Mouse (Mus musculus): ENCODE data around the gene Fas. TPM values are rescaled to one million over a fixed set of nuclear protein-coding genes. Genes with fewer than 3 reads are reported as not detected.

Fas gene
- polyA plus RNA-seq, 1 experiment from 2014 or later, result 2.6 TPM

GRCm38 (mm10) chr19:34300430-34300829 lies 10.0 kb downstream of the Fas start:
- Histone ChIP-seq H3K9ac (no peak overlapping the region), H3K4me1 (peaks cover 13% of the 10 kb centered on the region), H3K4me2 (no peak overlapping the region), H3K9me3 (no peaks in the 10 kb centered on the region), H3K27ac (replicated peaks) (no peak overlapping the region), H3K36me3 (no peaks in the 10 kb centered on the region), H3K4me3 (no peak overlapping the region), H3K27me3 (replicated peaks) (no peaks in the 10 kb centered on the region; the same call in 1 of the 2 replicates)
- WGBS, result 76% methylated on average over 2 of the region's 2 CpGs
- ATAC-seq (ENCODE audit: extremely low read depth, insufficient number of reproducible peaks, low FRiP score, low TSS enrichment), result no peak

- Histone ChIP-seq H3K9me3 (no peaks in the 10 kb centered on the region), H3K27ac (replicated peaks) (no peak overlapping the region), H3K27me3 (replicated peaks) (no peaks in the 10 kb centered on the region), H3K4me3 (no peak overlapping the region), H3K4me2 (no peak overlapping the region), H3K9ac (no peak overlapping the region), H3K4me1 (peaks cover under 1% of the 10 kb centered on the region), H3K36me3 (no peaks in the 10 kb centered on the region)
- no peak for ATAC-seq (ENCODE audit: extremely low read depth, insufficient number of reproducible peaks, low FRiP score, low TSS enrichment)
These were observed 14.5 kb downstream of the Fas start for GRCm38 (mm10) chr19:34304917-34305316.

- WGBS, result 73% methylated on average over 6 of the region's 6 CpGs
- Histone ChIP-seq H3K9me3 (no peaks in the 10 kb centered on the region), H3K4me2 (no peak overlapping the region), H3K27me3 (replicated peaks) (no peaks in the 10 kb centered on the region), H3K27ac (replicated peaks) (no peak overlapping the region), H3K4me1 (no peaks in the 10 kb centered on the region), H3K9ac (no peak overlapping the region), H3K36me3 (no peaks in the 10 kb centered on the region), H3K4me3 (no peak overlapping the region)
- ATAC-seq (ENCODE audit: extremely low read depth, insufficient number of reproducible peaks, low FRiP score, low TSS enrichment), result no peak
These were observed 16.3 kb downstream of the Fas start for GRCm38 (mm10) chr19:34306794-34307193.

- no peak for ATAC-seq (ENCODE audit: extremely low read depth, insufficient number of reproducible peaks, low FRiP score, low TSS enrichment)
- no peak overlapping the region for H3K4me3 ChIP-seq
- H3K9ac ChIP-seq, result no peak overlapping the region
- no peak overlapping the region for H3K4me2 ChIP-seq
- H3K9me3 ChIP-seq, result no peaks in the 10 kb centered on the region
- no peaks in the 10 kb centered on the region for H3K4me1 ChIP-seq
- no peaks in the 10 kb centered on the region for H3K36me3 ChIP-seq
- 60% methylated on average over 5 of the region's 5 CpGs for WGBS
- H3K27ac ChIP-seq (replicated peaks), result no peak overlapping the region
- H3K27me3 ChIP-seq (replicated peaks), result no peaks in the 10 kb centered on the region; the same call in 1 of the 2 replicates
These were observed 21.8 kb downstream of the Fas start for GRCm38 (mm10) chr19:34312151-34312728.

- WGBS, result 47% methylated on average over 3 of the region's 3 CpGs
- H3K9me3 ChIP-seq, result no peaks in the 10 kb centered on the region
- no peak overlapping the region for H3K4me2 ChIP-seq
- H3K36me3 ChIP-seq, result no peaks in the 10 kb centered on the region
- no peaks in the 10 kb centered on the region for H3K4me1 ChIP-seq
- H3K27me3 ChIP-seq (replicated peaks), result peaks cover 5% of the 10 kb centered on the region; the same call in 1 of the 2 replicates
- no peak for ATAC-seq (ENCODE audit: extremely low read depth, insufficient number of reproducible peaks, low FRiP score, low TSS enrichment)
- no peak overlapping the region for H3K9ac ChIP-seq
- H3K4me3 ChIP-seq, result no peak overlapping the region
- H3K27ac ChIP-seq (replicated peaks), result no peak overlapping the region
These were observed 37.6 kb downstream of the Fas start for GRCm38 (mm10) chr19:34328051-34328450.

GRCm38 (mm10) chr19:34334300-34334699 lies 43.8 kb downstream of the Fas start:
- Histone ChIP-seq H3K27ac (replicated peaks) (no peak overlapping the region), H3K4me3 (no peak overlapping the region), H3K9me3 (no peaks in the 10 kb centered on the region), H3K27me3 (replicated peaks) (peaks cover 5% of the 10 kb centered on the region; the same call in 1 of the 2 replicates), H3K4me1 (no peaks in the 10 kb centered on the region), H3K36me3 (no peaks in the 10 kb centered on the region), H3K9ac (no peak overlapping the region), H3K4me2 (no peak overlapping the region)
- no peak for ATAC-seq (ENCODE audit: extremely low read depth, insufficient number of reproducible peaks, low FRiP score, low TSS enrichment)
- 2% methylated on average over 2 of the region's 2 CpGs for WGBS

GRCm38 (mm10) chr19:34344702-34345101 lies 54.2 kb downstream of the Fas start:
- H3K4me2 ChIP-seq, result no peak overlapping the region
- no peak overlapping the region for H3K27ac ChIP-seq (replicated peaks)
- 76% methylated on average over 2 of the region's 2 CpGs for WGBS
- H3K9ac ChIP-seq, result no peak overlapping the region
- H3K4me1 ChIP-seq, result peaks cover 19% of the 10 kb centered on the region
- no peaks in the 10 kb centered on the region for H3K27me3 ChIP-seq (replicated peaks)
- no peak for ATAC-seq (ENCODE audit: extremely low read depth, insufficient number of reproducible peaks, low FRiP score, low TSS enrichment)
- no peaks in the 10 kb centered on the region for H3K9me3 ChIP-seq
- H3K4me3 ChIP-seq, result no peak overlapping the region
- no peaks in the 10 kb centered on the region for H3K36me3 ChIP-seq

- Histone ChIP-seq H3K27me3 (replicated peaks) (no peaks in the 10 kb centered on the region), H3K27ac (replicated peaks) (peak overlapping the region; percentile 37), H3K9ac (no peak overlapping the region), H3K9me3 (no peaks in the 10 kb centered on the region), H3K36me3 (no peaks in the 10 kb centered on the region), H3K4me3 (no peak overlapping the region), H3K4me1 (peaks cover 19% of the 10 kb centered on the region), H3K4me2 (peak overlapping the region; percentile 2; the same call in 1 of the 2 replicates)
- 45% methylated on average over 8 of the region's 8 CpGs for WGBS
- ATAC-seq (ENCODE audit: extremely low read depth, insufficient number of reproducible peaks, low FRiP score, low TSS enrichment), result no peak
These were observed 55.3 kb downstream of the Fas start for GRCm38 (mm10) chr19:34345616-34346267.

GRCm38 (mm10) chr19:34353291-34353805 lies 62.9 kb downstream of the Fas start:
- Histone ChIP-seq H3K36me3 (no peaks in the 10 kb centered on the region), H3K9ac (no peak overlapping the region), H3K27ac (replicated peaks) (no peak overlapping the region), H3K9me3 (no peaks in the 10 kb centered on the region), H3K4me3 (no peak overlapping the region), H3K27me3 (replicated peaks) (no peaks in the 10 kb centered on the region), H3K4me1 (no peaks in the 10 kb centered on the region), H3K4me2 (no peak overlapping the region)
- whole genome bisulfite sequencing, result 42% methylated on average over 3 of the region's 3 CpGs
- ATAC-seq (ENCODE audit: extremely low read depth, insufficient number of reproducible peaks, low FRiP score, low TSS enrichment), result no peak

- H3K36me3 ChIP-seq, result no peaks in the 10 kb centered on the region
- ATAC-seq (ENCODE audit: extremely low read depth, insufficient number of reproducible peaks, low FRiP score, low TSS enrichment), result no peak
- H3K27ac ChIP-seq (replicated peaks), result no peak overlapping the region
- no peaks in the 10 kb centered on the region for H3K27me3 ChIP-seq (replicated peaks)
- H3K4me3 ChIP-seq, result no peak overlapping the region
- no peaks in the 10 kb centered on the region for H3K4me1 ChIP-seq
- WGBS, result 78% methylated on average over 1 of the region's 1 CpGs
- no peak overlapping the region for H3K9ac ChIP-seq
- no peak overlapping the region for H3K4me2 ChIP-seq
- H3K9me3 ChIP-seq, result peaks cover 10% of the 10 kb centered on the region
These were observed 72.2 kb downstream of the Fas start for GRCm38 (mm10) chr19:34362639-34363038.

GRCm38 (mm10) chr19:34369551-34369950 lies 79.1 kb downstream of the Fas start:
- peaks cover 7% of the 10 kb centered on the region for H3K4me1 ChIP-seq
- no peaks in the 10 kb centered on the region for H3K9me3 ChIP-seq
- H3K4me3 ChIP-seq, result no peak overlapping the region
- no peak overlapping the region for H3K27ac ChIP-seq (replicated peaks)
- no peaks in the 10 kb centered on the region for H3K36me3 ChIP-seq
- no peaks in the 10 kb centered on the region for H3K27me3 ChIP-seq (replicated peaks)
- ATAC-seq (ENCODE audit: extremely low read depth, insufficient number of reproducible peaks, low FRiP score, low TSS enrichment), result no peak
- H3K4me2 ChIP-seq, result no peak overlapping the region
- 14% methylated on average over 1 of the region's 1 CpGs for WGBS
- H3K9ac ChIP-seq, result no peak overlapping the region

- Histone ChIP-seq H3K4me2 (no peak overlapping the region), H3K9ac (no peak overlapping the region), H3K27ac (replicated peaks) (no peak overlapping the region), H3K9me3 (no peaks in the 10 kb centered on the region), H3K36me3 (no peaks in the 10 kb centered on the region), H3K4me3 (no peak overlapping the region), H3K27me3 (replicated peaks) (no peaks in the 10 kb centered on the region), H3K4me1 (peaks cover 10% of the 10 kb centered on the region)
- ATAC-seq (ENCODE audit: extremely low read depth, insufficient number of reproducible peaks, low FRiP score, low TSS enrichment), result no peak
- WGBS, result 51% methylated on average over 3 of the region's 3 CpGs
These were observed 79.9 kb downstream of the Fas start for GRCm38 (mm10) chr19:34370397-34370796.
